Mouse (Mus musculus) heart, postnatal 0 days (tissue): ENCODE results near the gene Coro1c.

ENCODE experiments used
- CTCF ChIP-seq: IDR thresholded peaks from 2 replicates; pipeline ENCODE4 v1.5.1; 2016; ENCODE audit warnings: antibody characterized with exemption, control low read depth, low read depth
- EP300 ChIP-seq: IDR thresholded peaks from 2 replicates; pipeline ENCODE4 v1.6.1; 2016; ENCODE audit warnings: antibody characterized with exemption, low read depth

- TF ChIP-seq CTCF = no peak
- TF ChIP-seq EP300 = no peak
Measured at GRCm38 (mm10) chr5:113852463-113852862, 56.1 kb downstream of the Coro1c start.
